Mouse (Mus musculus): ENCODE measurements around the gene Qser1.

GRCm38 (mm10) chr2:104714254-104714691, 102.3 kb downstream of the Qser1 start:
- TF ChIP-seq CTCF (IDR thresholded peaks at IDR 0.05; ENCODE audit: extremely low read depth, insufficient read length, insufficient replicate concordance, low read depth, low read length) = no peak
- TF ChIP-seq POLR2A (IDR thresholded peaks at IDR 0.05; ENCODE audit: low read depth, low read length) = no peak
